Mouse (Mus musculus) cerebellum, adult 2 months (tissue): ENCODE results near the gene Ang6. TPM values are rescaled to one million over a fixed set of nuclear protein-coding genes. Genes with fewer than 3 reads are reported as not detected.
"Not testable (repeated sequence)": the region's sequence is repeated elsewhere in the genome, so short reads cannot be mapped to it uniquely, and the experiment has no call there.

Experiments
- DNase-seq, 2 experiments: peaks; one replicate each; pipeline ENCODE4 v3.0.0; 2021
- H3K27ac ChIP-seq: fragments of 200-500 bp; 2 replicates; pipeline ENCODE4 v1.5.1; 2012; ENCODE audit warnings: low read length, control low read depth, inconsistent platforms; ENCODE audit not compliant: insufficient read depth
- H3K27me3 ChIP-seq: fragments of 200-500 bp; 2 replicates; pipeline ENCODE4 v1.6.1; 2012; ENCODE audit warnings: inconsistent platforms, mild to moderate bottlenecking, low read length, moderate library complexity; ENCODE audit not compliant: control insufficient read depth, insufficient read depth
- H3K4me1 ChIP-seq: fragments of 200-500 bp; 2 replicates; pipeline ENCODE4 v1.6.1; 2011; ENCODE audit warnings: low read length; ENCODE audit not compliant: control insufficient read depth, insufficient read depth
- H3K4me3 ChIP-seq: fragments of 200-500 bp; replicated peaks from 2 replicates; pipeline ENCODE3; 2011; ENCODE audit warnings: mild to moderate bottlenecking, low read depth, low read length, control low read depth; ENCODE audit not compliant: insufficient read depth
- CTCF ChIP-seq: fragments of 200-500 bp; IDR thresholded peaks from 2 replicates; pipeline ENCODE4 v1.5.1; 2011; ENCODE audit warnings: low read depth, mild to moderate bottlenecking, control low read depth, low read length, moderate library complexity, borderline replicate concordance; ENCODE audit not compliant: insufficient read depth
- POLR2A ChIP-seq: fragments of 200-500 bp; IDR thresholded peaks from 2 replicates; pipeline ENCODE4 v1.6.1; 2011; ENCODE audit warnings: low read length, control low read depth, borderline replicate concordance; ENCODE audit not compliant: insufficient read depth
- WGBS: fragments of 180-500 bp; shearing (Covaris S2); methylation state at CpG from one replicate; pipeline ENCODE4 v1.1.7; 2018; 5-methylcytosine and 5-hydroxymethylcytosine counted together
- polyA plus RNA-seq: library from polyadenylated mRNA; depleted of rRNA; stranded (reverse); fragments of >200 nt; gene quantifications from 2 replicates; pipeline ENCODE4 v1.2.3, GENCODE M21; 2012; rRNA removed

The Ang6 gene
- polyA plus RNA-seq: not detected in 2 replicates

DNA sequence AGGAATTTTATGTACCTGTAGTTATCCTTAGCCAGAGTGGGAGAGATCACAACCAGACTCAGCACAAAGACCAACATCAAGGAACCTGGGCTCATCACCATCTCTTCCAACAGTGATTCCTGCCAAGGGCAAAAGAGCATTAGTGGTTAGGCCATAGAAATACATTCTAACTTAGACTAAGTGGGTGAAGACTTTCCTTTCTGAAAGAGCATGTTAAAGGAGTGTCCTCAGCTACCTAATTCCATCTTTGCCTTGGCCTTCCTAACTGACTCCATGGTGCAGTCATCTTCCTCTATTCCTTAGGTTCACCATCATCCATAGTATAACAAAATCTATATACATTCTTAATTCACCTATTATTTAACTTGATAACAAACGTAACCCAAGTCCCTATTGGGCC, at the start of gene Ang6:
Ang6 (minus strand) TSS at position 101 of the 400 bp plus-strand sequence.
- Histone ChIP-seq H3K4me1 (no peaks in the 10 kb centered on the region), H3K27me3 (no peaks in the 10 kb centered on the region), H3K27ac (no peak within 1 kb of the TSS), H3K4me3 (no peak within 1 kb of the TSS)
- TF ChIP-seq POLR2A (no peak), CTCF (no peak)
- no peak for DNase-seq
- WGBS: 70% methylated on average over 1 of the region's 1 CpGs

DNA sequence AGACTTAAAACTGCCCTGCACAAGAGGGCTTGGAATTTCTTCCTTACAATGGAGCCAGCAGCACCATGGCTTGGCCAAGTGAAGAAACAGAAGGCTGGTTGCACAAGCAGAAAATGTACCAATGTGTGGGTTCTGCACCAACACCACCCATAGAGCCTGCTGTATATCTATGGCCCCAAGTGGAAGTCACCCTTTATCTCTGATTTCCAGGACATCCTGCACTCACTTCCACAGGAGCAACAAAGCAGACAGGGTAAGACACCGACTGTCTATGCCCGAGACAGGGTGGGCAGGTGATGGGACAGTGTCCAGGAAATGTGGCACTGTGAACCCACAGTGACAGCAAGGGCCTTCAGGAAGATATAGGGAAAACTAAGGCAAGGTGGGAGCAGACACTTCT, 44.5 kb upstream of the Ang6 start:
- not testable (repeated sequence) for H3K4me1 ChIP-seq, H3K27me3 ChIP-seq, DNase-seq, H3K4me3 ChIP-seq, H3K27ac ChIP-seq
- WGBS: 87% methylated on average over 2 of the region's 2 CpGs

DNA sequence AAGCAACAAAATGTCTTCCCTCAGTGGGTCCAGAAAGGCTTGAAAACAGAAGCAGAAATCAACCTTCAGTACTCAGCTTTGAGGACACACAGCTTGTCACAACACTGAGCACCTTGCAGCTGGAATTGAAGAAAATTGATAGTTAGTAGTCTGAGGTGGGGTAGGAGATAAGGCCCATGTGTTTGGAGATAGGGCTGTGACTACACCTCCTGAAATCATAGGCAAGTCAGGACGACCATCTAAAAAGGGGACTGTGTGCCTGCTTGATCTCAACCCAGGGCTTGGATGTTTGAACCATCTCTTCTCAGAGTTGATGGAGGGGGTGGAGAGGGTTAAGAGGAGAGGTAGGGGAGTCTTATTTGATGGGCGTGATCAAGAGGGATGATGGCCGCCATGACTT, 29.8 kb upstream of the Ang6 start:
- not testable (repeated sequence) for H3K4me3 ChIP-seq, DNase-seq, H3K4me1 ChIP-seq, H3K27ac ChIP-seq, H3K27me3 ChIP-seq
- WGBS: 76% methylated on average over 1 of the region's 3 CpGs

DNA sequence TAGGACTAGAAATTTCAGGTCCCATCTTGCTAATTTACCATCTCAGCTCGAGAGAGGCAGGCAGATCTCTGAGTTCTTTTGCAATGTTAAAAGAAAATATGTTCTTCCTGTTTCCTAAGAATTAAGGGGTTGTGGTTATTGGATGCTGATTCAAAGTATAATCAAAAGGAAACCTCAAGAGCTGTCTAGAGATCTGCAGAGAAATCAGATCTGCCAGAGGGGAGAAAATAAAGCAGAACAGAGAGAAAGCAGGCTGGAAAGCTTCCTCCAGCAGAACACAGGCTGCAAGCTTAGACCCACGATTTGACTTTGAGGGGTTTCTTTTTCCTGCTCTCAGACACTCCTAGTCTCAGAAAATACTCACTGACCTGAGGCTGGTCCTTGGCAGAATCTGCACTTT, 7.6 kb upstream of the Ang6 start:
- WGBS: 45% methylated on average over 2 of the region's 2 CpGs
- not testable (repeated sequence) for DNase-seq, H3K27ac ChIP-seq, H3K27me3 ChIP-seq, H3K4me1 ChIP-seq, H3K4me3 ChIP-seq

DNA sequence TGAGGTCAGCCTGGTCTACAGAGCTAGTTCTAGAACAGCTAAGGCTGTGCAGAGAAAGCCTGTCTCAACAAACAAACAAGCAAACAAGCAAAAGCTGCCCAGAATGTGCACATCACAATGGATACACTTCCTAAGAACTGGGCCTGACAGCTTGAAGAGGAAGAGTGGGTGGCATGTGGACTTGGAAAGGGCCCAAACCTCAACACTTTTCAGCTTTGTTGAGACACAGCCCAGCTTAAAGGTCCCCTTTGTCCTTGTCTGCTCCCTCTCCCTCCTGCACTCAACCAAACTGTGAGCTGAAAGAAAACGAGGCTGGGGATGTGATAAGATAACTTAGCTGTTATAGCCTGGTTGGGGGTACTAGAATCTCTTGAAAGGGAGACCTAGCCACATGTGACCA, 6.0 kb upstream of the Ang6 start:
- H3K27me3 ChIP-seq, H3K4me3 ChIP-seq: not testable (repeated sequence)

DNA sequence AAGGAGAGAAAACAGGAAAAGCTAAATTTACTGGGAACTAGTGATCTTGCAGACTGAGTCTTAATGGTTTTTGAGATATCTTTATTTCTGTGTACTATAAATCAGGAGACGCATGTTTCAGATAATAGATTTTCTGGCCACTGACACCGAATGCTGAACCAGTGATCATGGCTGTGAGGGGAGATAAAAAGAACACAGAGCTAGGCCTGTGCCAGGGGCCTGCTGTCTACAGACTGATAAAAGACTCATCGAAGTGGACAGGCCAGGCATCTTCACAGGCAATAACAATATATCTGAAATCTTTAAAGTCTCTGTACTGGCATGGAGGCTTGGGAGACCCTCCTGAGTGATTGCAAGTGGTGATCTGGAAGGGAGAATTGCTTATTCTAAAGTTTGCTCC, 469 bp downstream of the Ang6 start:
- DNase-seq: no peak
- 86% methylated on average over 3 of the region's 3 CpGs for WGBS

More for the DNA sequence above, 6.0 kb upstream of the Ang6 start:
- not testable (repeated sequence) for DNase-seq, H3K27ac ChIP-seq, H3K4me1 ChIP-seq
- no CpG with 5 or more reads among the region's 1 CpGs for WGBS

DNA sequence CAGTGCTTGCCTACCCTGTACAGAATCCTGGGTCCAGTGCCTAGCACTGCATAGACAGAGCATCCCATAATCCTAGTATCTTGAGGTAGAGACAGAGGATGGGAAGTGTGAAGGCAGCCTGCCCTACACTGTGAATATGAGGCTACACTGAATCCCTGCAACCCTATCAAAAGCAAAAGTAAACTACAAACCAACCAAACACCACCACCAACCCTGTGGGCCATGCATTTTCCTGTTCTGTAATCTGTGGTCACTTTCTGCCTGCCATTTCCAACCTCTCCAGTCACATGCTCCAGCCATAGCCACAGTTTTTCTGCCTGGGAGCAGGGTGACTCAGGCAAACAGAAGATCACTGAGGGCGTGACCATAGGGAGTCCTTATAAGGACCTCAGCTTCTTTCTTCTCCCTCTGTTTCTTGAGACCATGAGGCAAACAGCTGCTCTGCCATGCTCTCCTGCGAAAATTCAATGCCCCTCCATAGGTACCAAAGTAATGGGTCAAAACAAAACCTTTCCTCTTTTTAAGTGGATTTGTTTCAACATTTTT, 3.5 kb downstream of the Ang6 start:
- not testable (repeated sequence) for H3K27ac ChIP-seq, DNase-seq, H3K27me3 ChIP-seq, H3K4me1 ChIP-seq, H3K4me3 ChIP-seq
- WGBS: 71% methylated on average over 2 of the region's 2 CpGs

More for the DNA sequence above, 469 bp downstream of the Ang6 start:
- no peak overlapping the region for H3K27ac ChIP-seq
- H3K4me1 ChIP-seq: no peaks in the 10 kb centered on the region
- H3K4me3 ChIP-seq: no peak overlapping the region
- H3K27me3 ChIP-seq: no peaks in the 10 kb centered on the region
- no peak for TF ChIP-seq POLR2A
- no peak for TF ChIP-seq CTCF

DNA sequence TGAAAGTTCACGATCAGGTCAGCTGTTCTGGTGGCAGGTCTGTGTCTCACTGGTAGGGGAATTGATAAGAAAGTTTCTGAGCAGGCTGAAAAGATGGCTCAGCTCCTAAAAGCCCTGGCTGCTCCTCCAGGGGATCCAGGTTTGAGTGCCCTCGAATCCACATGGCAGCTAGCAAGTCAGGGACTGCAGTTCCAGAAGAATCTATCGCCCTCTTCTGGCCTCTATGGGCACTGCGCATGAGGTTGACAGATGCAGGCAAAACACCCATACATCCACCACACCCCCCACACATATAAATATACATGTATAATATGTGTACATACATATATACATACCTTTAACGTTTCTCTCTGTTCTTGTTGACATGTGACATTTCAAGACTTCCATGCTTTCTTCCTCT, 14.7 kb downstream of the Ang6 start:
- not testable (repeated sequence) for H3K4me3 ChIP-seq, H3K4me1 ChIP-seq, H3K27me3 ChIP-seq, H3K27ac ChIP-seq
- WGBS: 13% methylated on average over 5 of the region's 5 CpGs
- peak; percentile 25 to 52 for DNase-seq
- TF ChIP-seq CTCF: peak; percentile 22; the same call in 1 of the 2 replicates

DNA sequence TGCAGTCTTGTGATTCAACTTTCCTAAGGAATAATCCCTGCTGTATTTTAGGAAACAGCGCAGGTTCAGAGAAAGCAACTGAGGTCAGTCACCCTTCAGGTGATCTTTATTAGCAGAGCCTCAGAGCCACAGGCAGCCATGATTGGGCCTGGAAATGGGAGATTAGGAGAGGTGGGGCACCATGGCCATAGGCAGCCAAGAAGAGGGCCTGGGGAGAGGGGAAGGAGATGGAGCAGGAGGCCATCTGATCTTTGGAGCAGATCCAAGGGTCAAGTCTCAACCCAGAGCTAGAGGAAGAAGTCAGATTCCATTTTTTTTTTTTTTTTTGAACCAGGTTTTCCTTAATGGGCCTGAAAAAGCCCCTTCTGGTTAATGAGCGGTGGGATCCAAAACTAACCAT, 15.9 kb downstream of the Ang6 start:
- TF ChIP-seq CTCF: no peak
- TF ChIP-seq POLR2A: no peak

DNA sequence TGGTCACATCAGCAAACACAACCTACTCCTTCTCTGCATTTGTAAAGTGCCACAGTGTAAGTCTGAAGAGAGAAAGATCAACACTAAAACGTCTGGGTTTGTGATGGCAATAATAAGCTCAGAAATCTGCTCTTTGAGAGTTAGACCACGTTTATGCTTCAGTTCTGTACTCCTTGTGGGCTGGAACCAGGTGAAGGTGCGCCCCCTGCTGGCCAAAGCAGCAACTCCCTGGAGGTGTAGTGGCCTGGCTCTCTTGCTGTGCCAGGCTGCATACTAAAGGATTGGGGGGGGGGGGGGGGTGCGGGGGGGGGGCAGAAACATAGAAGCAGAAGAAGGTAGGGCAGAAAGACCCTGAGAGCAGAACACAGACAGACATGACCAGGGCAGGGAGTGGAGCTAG, 18.2 kb downstream of the Ang6 start:
- Histone ChIP-seq H3K27ac (no peak overlapping the region), H3K4me1 (no peaks in the 10 kb centered on the region), H3K4me3 (no peak overlapping the region), H3K27me3 (no peaks in the 10 kb centered on the region)
- TF ChIP-seq CTCF (peak; percentile 38; the same call in 1 of the 2 replicates), POLR2A (no peak)
- DNase-seq: peak; percentile 6 to 18
- 3% methylated on average over 4 of the region's 4 CpGs for WGBS

More for the DNA sequence above, 15.9 kb downstream of the Ang6 start:
- no peak for DNase-seq
- WGBS: 97% methylated on average over 2 of the region's 2 CpGs
- Histone ChIP-seq H3K27me3 (no peaks in the 10 kb centered on the region), H3K4me1 (no peaks in the 10 kb centered on the region), H3K27ac (no peak overlapping the region), H3K4me3 (no peak overlapping the region)
